Mouse (Mus musculus): Measurements from ENCODE around the gene Sntg2.

- TF ChIP-seq POLR2A (IDR thresholded peaks at IDR 0.05; ENCODE audit: borderline replicate concordance, low read depth, low read length): no peak
- TF ChIP-seq CTCF (IDR thresholded peaks at IDR 0.05; ENCODE audit: low read depth, low read length): no peak
Measured at GRCm38 (mm10) chr12:30164538-30164937, 208.6 kb downstream of the Sntg2 start.

All from bone marrow macrophage, adult 2 months (primary cell).